Mouse (Mus musculus) urinary bladder, postnatal 10 days (tissue): ENCODE measurements around the gene Pdhx.

Experiments
- DNase-seq: peaks from one replicate; pipeline ENCODE4 v3.0.0; 2022; ENCODE audit warnings: low spot score

Pdhx gene

DNA sequence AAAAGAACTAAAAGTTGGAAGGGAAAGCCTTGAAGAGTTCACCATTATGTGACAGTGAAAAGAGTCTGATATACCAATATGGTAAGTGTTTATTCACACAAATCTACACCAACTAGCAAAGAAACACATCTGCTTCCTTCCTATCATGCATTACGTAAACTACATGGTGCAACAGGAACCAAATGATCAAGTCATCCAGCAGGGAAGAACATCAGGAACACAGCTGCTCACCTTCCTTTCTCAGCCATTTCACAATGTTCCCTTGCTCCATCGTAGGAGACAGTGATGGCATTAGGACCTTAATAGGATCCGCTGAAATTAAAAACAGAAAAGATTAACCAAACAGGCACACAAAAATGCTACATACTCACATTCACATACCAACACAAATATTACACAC, 15.0 kb downstream of the Pdhx start:
- DNase-seq: no peak

DNA sequence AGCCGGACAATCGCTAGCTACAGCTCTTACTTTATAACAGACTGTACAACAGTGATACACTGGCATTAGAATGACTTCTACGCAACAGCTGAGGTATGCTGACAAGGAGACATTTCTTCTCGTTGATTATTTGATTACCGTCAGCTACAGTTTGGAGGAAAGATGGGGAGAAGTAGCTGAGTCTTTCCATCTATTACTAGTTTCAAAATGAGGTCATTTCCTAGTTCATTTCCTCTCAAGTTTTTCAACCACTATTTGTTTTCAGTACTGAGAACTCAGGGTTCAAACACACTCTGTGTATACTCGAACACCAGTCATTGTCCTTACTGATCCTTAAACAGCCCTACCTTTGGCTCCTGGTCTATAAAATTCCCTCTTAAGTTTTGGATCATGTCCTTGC, 17.5 kb downstream of the Pdhx start:
- DNase-seq: no peak

GRCm38 (mm10) chr2:103051937-103052893, 21.1 kb downstream of the Pdhx start:
- no peak for DNase-seq

DNA sequence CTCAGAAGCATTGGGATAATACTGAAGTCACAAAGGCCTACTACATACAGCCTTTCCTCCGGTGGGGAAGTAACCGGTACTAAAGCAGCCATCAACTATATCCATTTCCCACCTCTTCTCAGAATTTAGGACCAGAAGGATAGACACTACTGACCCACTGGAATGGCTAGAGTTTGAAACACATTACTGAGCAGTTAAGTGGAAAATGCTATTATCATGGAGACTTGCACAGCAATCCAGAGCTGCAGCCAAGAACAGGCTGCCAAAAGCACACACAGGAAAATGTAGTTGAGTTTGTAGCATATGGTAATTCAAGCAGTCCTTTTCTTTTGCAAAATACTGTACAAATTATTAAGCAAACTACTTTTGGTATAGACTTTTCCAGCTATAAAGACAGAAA, 28.0 kb downstream of the Pdhx start:
- DNase-seq: no peak

DNA sequence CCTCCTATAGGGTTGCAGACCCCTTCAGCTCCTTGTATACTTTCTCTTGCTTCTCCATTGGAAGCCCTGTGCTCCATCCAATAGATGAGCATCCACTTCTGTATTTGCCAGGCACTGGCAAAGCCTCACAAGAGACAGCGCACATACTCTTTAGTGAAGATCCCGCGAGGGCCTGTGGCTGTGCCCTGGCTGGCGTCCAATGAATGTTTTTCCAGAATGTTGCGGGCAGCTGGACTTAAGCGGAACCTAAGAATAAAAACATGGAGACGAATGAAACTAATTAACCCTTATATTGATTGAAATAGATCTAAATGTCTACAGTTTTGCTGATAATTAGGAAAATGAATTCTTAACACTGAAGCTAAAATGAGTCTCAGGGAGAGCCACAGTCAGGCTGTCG, 32.4 kb downstream of the Pdhx start:
- DNase-seq: no peak

DNA sequence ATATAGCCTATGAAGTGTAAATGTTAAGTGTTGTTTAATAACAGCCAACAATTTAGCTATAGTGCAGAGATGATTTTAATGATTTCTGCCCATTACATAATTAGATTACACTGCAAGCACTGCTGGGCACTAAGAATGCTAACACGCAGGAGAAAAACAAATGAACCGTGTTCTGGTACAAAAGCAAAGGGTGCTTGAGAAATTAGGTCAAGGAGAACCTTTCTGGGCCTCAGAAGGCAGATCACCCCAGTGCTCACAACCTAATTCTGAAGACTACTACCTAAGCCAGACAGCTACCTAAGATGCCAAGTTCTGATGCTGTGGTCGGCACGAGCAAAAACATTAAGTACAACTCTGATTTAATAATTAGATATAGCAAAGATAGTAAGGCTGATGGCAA, 35.5 kb downstream of the Pdhx start:
- no peak for DNase-seq

- DNase-seq: no peak
Observed at GRCm38 (mm10) chr2:103022728-103023127, 50.6 kb downstream of the Pdhx start.

DNA sequence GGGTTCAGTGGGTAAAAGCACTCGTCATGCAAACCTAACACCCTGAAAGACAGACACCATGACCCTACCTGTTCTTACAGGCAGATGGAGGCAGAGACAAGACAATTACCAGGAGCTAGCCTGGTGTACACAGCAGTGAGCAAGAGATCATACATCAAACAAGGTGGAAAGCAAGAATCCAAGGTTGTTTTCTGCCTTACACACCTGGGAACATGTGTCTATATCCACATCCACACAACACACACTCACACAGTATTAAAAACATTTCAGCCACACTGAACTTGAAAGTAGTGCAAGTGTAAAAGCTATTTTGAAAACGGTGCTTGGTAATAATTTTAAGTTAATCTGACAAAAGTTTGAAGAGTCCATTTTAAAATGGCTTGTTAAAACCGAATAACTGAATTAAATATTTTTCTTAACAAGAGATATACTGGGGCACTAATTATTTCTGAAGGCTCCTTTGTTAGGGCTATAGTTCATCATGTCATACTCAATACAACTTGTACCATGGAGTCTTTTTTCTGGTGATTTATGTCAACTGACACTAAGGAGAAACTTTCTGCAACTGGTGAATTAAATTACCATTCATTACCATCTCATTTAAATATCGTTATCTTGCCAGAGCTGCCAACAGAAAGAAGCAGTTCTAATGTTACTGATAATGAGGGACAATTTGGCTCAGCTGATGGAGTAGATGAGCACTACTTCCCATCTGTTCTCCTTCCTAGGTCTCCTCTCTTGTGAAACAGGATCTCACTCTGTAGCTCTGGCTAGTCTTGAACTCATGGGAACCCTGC, 52.9 kb downstream of the Pdhx start:
- no peak for DNase-seq

- no peak for DNase-seq
Observed at GRCm38 (mm10) chr2:103018817-103019494, 54.4 kb downstream of the Pdhx start.

- DNase-seq: no peak
Observed at GRCm38 (mm10) chr2:103017391-103017824, 55.9 kb downstream of the Pdhx start.

DNA sequence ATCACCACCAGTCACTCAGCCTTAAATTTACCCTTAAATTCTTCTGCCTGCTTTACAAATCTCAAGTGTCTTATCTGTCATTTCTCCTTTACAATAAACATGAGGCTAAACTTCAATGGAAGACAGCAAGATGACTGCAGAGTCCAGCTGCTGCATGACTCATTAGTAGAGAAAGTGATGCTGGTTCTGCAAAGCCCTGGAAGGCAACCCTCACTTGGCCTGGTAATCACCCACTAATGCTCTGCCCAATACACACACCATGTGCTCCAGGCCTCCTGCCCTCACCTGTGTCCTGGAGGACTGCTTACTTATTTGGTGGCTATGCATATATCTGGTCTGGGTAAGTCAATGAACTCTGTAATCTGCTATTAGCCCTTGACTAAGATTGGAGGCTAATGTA, 57.2 kb downstream of the Pdhx start:
- DNase-seq: no peak

DNA sequence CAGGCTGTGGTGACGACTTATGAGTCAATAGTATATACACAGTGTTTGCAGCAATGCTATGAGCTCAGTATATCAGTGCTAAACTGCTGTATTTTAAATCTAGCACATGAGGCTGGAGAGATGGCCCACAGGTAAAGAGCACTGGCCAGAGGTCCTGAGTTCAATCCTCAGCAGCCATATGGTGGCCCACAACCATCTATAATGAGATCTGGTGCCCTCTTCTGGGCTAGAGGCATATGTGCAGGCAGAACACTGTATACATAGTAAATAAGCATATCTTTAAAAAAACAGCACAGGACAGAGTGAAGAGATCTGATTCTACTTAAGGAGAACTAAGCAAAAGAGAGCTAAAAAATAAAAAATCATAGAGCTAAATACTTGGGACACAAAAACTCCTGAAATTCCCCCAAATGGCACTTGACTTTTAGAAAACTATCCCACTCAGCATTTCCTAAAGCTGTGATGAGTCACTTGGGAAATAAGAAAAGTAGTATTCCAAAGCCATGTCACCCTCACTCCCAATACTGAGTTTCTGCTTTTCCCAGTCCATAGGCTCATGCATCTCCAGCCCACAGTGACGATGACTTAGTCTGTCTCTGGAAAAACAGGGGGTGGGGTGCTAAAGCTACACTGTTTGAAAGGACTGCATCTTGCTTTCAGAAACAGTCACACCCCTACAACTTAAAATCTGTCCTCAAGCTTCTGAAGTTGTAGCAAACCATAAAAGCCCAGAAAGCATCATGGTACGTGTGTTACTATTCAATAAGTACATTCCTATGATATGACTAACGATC, 60.3 kb downstream of the Pdhx start:
- no peak for DNase-seq

DNA sequence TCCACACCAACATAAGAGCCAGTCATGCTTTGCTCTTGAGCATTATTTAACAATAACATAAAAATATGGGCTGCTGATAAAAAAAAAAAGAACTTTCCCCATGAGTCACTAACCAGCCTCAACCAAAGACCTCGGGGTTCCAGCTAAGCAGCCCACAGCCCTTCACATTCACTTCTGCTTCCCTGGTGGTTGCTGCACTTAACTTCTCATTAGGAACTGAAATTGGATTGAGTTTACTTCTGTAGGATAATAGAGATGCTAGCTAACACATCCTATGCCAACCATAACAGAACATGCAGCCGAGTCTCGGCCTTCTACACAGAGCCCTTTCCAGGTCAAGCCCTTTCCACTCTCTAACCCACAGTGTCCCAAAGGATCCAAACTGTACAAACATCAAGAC, 65.1 kb downstream of the Pdhx start:
- no peak for DNase-seq

DNA sequence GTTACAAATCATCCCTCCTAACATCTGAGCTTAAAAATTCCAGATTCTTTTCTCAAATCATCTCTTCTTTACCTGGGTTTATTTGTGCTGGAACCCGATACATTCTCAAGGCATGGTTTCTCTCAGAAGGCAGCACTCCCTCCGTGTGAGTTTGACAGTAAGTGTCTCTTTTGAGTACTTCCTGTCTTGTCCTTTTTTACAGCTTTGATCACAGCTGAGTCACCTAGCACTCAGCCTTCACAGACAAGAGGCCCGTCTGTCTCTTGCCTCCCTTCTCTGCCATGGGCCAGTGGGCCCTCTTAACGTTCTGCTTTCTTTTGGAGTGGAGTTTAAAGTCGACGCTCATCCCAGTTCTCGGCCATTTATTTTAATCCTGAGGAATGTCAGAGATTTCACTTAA, 68.7 kb downstream of the Pdhx start:
- no peak for DNase-seq

DNA sequence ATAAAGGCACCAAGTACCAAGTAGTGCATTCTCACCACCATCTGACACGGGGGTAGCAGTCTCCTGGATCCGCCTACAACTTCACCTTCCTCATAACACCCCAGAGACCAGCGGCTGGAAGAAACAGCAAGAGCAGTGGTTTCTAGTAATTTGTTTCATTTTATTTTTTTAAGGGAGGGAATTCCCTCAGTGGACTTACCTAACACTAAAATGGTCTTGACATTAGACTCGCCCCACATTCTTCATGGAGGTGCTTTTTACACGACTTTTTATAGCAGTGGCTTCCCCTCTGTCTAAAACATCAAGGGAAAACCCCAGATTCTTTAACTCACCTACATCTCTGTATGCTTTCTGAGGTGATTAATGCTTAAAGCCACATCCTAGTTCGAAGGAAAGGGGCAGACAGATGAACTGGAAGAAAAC, 74.1 kb downstream of the Pdhx start:
- no peak for DNase-seq

- DNase-seq: no peak
Observed at GRCm38 (mm10) chr2:102998356-102998755, 75.0 kb downstream of the Pdhx start.

DNA sequence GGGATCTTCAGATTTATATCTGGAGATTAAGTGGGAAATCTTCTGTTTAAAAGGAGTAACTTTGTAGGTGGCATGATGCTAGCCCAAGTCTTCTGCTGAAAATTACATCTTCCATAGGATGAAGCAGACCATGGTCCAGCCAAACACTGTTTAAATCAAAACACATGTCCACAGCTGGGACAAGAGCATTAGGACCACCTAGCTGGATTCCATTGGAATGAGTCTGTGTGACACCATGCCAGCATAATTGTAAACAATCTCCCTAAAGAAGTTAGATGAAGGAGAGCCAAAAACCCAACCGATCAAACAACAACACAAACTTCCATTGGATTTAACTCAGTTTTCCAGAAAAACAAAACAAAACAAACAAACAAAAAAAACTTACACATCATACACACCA, 75.4 kb downstream of the Pdhx start:
- DNase-seq: no peak

- DNase-seq: no peak
Observed at GRCm38 (mm10) chr2:102993841-102994607, 79.3 kb downstream of the Pdhx start.

GRCm38 (mm10) chr2:102992405-102992804, 80.9 kb downstream of the Pdhx start:
- DNase-seq: no peak

DNA sequence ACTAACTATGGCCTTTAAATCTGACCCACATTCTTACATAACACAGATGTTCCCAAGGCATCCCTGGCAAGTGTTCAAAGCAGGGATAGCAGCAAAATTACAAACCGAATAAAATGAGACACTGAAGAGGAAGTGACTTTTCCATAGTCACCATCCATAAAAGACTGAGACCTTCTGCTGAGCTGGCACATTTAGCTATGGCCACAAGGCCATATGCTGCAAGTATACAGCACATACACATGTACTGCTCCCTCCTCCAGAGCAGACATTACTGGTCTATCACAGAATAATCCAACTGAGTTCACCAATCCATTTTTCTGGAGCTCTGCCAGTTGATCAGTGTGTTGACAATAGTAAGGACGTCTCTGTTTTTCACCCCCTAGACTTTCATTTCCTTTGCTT, 83.0 kb downstream of the Pdhx start:
- no peak for DNase-seq

GRCm38 (mm10) chr2:102989446-102989845, 83.9 kb downstream of the Pdhx start:
- no peak for DNase-seq
